Mouse (Mus musculus): ENCODE measurements at regions not wholly inside any gene's neighbourhood (a gene's known extent, or its start where the extent isn't known, plus 50 kb on each side); places are given as distances from the start of the nearest gene placed in this dataset.

DNA sequence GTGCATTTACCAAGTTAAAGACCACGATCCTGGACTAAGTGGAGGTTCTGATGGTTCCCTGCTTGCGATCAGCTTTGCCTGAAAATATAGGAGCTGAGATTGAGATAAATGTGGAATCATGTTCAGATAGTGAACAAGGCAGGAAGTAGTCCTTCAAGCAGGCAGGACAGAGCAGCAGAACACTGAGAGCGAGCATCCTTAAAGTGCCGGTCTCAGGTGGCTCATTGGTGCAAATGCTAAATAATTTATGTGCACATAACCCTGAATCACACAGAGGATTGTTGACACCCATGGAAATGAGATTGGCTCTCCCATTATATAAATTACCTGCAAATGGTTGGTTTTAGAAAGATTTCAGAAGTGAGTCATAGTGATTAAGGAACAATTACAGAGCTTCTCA, 243.8 kb upstream of the Dcn start:
- WGBS = 62% methylated on average over 4 of the region's 4 CpGs
- no peak overlapping the region for H3K27ac ChIP-seq (ENCODE audit: low read depth, low read length)
- no peak for ATAC-seq

DNA sequence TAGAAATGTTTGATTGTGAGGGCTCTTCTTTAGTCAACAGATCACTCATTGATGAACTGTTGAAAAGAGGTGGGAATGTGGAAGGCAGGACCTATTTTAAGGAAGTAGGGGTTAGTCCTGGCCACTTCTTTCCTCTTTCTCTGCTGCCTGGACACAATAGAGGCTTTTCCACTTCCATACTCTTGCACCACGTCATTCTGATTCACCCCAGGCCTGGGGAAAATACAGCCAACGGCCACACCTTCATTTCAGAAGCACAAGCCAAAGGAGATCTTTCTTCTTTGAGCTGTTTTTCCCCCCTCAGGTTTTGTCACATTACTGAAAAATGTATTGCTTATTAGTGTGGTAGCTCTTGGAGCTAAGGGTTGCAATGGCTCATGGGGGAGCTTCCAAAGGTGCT, 237.9 kb upstream of the Dcn start:
- Histone ChIP-seq H3K36me3 (ENCODE audit: control insufficient read depth, insufficient read depth, low read length) (no peaks in the 10 kb centered on the region), H3K27me3 (replicated peaks; ENCODE audit: control insufficient read depth, insufficient read depth, low read length) (no peaks in the 10 kb centered on the region), H3K27ac (ENCODE audit: low read depth, low read length) (no peak overlapping the region), H3K9me3 (ENCODE audit: control insufficient read depth, low read length) (no peaks in the 10 kb centered on the region), H3K9ac (ENCODE audit: low read depth, low read length) (no peak overlapping the region), H3K4me1 (ENCODE audit: control insufficient read depth, insufficient read depth, low read depth, low read length) (no peaks in the 10 kb centered on the region; the same call in 1 of the 2 replicates), H3K4me2 (ENCODE audit: low read length) (no peak overlapping the region), H3K4me3 (ENCODE audit: low read length) (no peak overlapping the region)
- no peak for ATAC-seq
- 79% methylated on average over 2 of the region's 2 CpGs for WGBS

More for the DNA sequence above, 243.8 kb upstream of the Dcn start:
- Histone ChIP-seq H3K36me3 (ENCODE audit: control insufficient read depth, insufficient read depth, low read length) (no peaks in the 10 kb centered on the region), H3K9ac (ENCODE audit: low read depth, low read length) (no peak overlapping the region), H3K9me3 (ENCODE audit: control insufficient read depth, low read length) (no peaks in the 10 kb centered on the region), H3K27me3 (replicated peaks; ENCODE audit: control insufficient read depth, insufficient read depth, low read length) (no peaks in the 10 kb centered on the region), H3K4me3 (ENCODE audit: low read length) (no peak overlapping the region), H3K4me2 (ENCODE audit: low read length) (no peak overlapping the region), H3K4me1 (ENCODE audit: control insufficient read depth, insufficient read depth, low read depth, low read length) (no peaks in the 10 kb centered on the region)

DNA sequence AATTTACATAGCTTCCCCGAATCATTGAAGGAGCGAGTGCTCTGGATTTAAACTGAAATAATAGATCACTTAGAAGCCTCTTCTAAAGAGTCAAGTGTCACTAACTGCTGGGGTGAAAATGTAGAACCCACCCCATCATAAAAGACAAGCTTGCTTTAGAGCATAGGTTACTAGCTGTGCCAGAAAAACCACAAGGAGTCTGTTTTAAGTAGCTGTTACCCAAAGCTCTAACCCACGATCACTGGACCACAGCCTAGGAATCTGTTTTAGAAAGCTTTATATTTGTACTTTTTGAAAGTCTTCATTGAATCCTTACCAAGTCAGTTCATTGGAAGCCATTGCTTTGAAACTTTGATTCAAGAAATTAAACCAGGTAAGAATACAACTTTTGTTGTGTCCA, 233.7 kb upstream of the Dcn start:
- Histone ChIP-seq H3K27ac (ENCODE audit: low read depth, low read length) (no peak overlapping the region), H3K27me3 (replicated peaks; ENCODE audit: control insufficient read depth, insufficient read depth, low read length) (no peaks in the 10 kb centered on the region), H3K4me1 (ENCODE audit: control insufficient read depth, insufficient read depth, low read depth, low read length) (no peaks in the 10 kb centered on the region; the same call in 1 of the 2 replicates), H3K9ac (ENCODE audit: low read depth, low read length) (no peak overlapping the region), H3K9me3 (ENCODE audit: control insufficient read depth, low read length) (no peaks in the 10 kb centered on the region), H3K4me3 (ENCODE audit: low read length) (no peak overlapping the region), H3K36me3 (ENCODE audit: control insufficient read depth, insufficient read depth, low read length) (no peaks in the 10 kb centered on the region), H3K4me2 (ENCODE audit: low read length) (no peak overlapping the region)
- 75% methylated on average over 3 of the region's 3 CpGs for WGBS
- ATAC-seq = no peak

DNA sequence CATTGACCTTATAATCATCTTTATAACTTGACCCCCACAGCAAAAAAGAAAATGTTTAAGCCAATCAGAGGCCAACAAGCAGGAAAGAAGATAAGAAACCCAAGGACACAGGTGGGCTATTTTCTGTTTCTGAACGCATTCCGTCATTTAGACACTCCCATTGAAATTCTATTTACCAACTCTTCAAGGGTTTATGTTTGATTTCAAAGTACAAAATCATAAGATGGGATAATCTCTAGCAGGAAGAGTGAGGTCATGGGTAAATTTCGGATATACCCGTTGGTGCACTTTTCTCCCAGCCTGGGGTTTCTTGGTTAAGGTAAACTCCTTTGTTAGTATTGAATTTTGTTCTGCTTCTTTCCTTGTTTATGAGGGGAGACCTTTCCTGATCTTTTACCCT, 230.9 kb upstream of the Dcn start:
- Histone ChIP-seq H3K27ac (ENCODE audit: low read depth, low read length) (no peak overlapping the region), H3K9me3 (ENCODE audit: control insufficient read depth, low read length) (no peaks in the 10 kb centered on the region), H3K27me3 (replicated peaks; ENCODE audit: control insufficient read depth, insufficient read depth, low read length) (no peaks in the 10 kb centered on the region), H3K36me3 (ENCODE audit: control insufficient read depth, insufficient read depth, low read length) (no peaks in the 10 kb centered on the region), H3K9ac (ENCODE audit: low read depth, low read length) (no peak overlapping the region), H3K4me1 (ENCODE audit: control insufficient read depth, insufficient read depth, low read depth, low read length) (no peaks in the 10 kb centered on the region; the same call in 1 of the 2 replicates), H3K4me3 (ENCODE audit: low read length) (no peak overlapping the region), H3K4me2 (ENCODE audit: low read length) (no peak overlapping the region)
- WGBS = 94% methylated on average over 4 of the region's 4 CpGs
- no peak for ATAC-seq

GRCm38 (mm10) chr10:97249760-97250159, 229.6 kb upstream of the Dcn start:
- no peaks in the 10 kb centered on the region for H3K27me3 ChIP-seq (replicated peaks; ENCODE audit: control insufficient read depth, insufficient read depth, low read length)
- ATAC-seq = no peak
- H3K9me3 ChIP-seq (ENCODE audit: control insufficient read depth, low read length) = no peaks in the 10 kb centered on the region
- H3K4me2 ChIP-seq (ENCODE audit: low read length) = no peak overlapping the region
- H3K4me1 ChIP-seq (ENCODE audit: control insufficient read depth, insufficient read depth, low read depth, low read length) = no peaks in the 10 kb centered on the region
- no peak overlapping the region for H3K27ac ChIP-seq (ENCODE audit: low read depth, low read length)
- no peaks in the 10 kb centered on the region for H3K36me3 ChIP-seq (ENCODE audit: control insufficient read depth, insufficient read depth, low read length)
- no peak overlapping the region for H3K4me3 ChIP-seq (ENCODE audit: low read length)
- 70% methylated on average over 1 of the region's 1 CpGs for WGBS
- no peak overlapping the region for H3K9ac ChIP-seq (ENCODE audit: low read depth, low read length)

DNA sequence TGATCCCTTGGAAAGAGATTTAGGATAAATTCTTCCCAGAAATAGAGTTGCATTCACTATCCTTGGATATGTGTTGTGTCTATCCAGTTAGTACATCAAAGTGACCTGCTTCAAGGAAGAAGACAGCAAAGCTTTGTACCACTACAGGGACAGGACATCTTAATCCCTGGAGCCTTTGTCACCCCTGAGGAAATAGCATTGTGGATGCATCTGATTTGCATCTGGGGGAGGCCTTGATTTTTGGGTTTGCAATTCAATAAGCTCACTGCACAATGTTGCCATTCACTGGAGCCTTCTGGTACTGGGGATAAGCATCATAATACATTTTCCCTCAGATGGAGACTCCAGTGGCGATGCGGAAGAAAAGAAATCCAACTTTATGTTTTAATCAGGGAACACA, 229.2 kb upstream of the Dcn start:
- no peaks in the 10 kb centered on the region for H3K9me3 ChIP-seq (ENCODE audit: control insufficient read depth, low read length)
- H3K27ac ChIP-seq (ENCODE audit: low read depth, low read length) = no peak overlapping the region
- no peak overlapping the region for H3K4me3 ChIP-seq (ENCODE audit: low read length)
- ATAC-seq = peak; percentile 27; the same call in 1 of the 2 replicates
- no peak overlapping the region for H3K4me2 ChIP-seq (ENCODE audit: low read length)
- H3K36me3 ChIP-seq (ENCODE audit: control insufficient read depth, insufficient read depth, low read length) = no peaks in the 10 kb centered on the region
- H3K4me1 ChIP-seq (ENCODE audit: control insufficient read depth, insufficient read depth, low read depth, low read length) = no peaks in the 10 kb centered on the region
- 55% methylated on average over 2 of the region's 2 CpGs for WGBS
- H3K9ac ChIP-seq (ENCODE audit: low read depth, low read length) = no peak overlapping the region
- H3K27me3 ChIP-seq (replicated peaks; ENCODE audit: control insufficient read depth, insufficient read depth, low read length) = no peaks in the 10 kb centered on the region

- H3K27ac ChIP-seq (ENCODE audit: low read depth, low read length) = no peak overlapping the region
- H3K27me3 ChIP-seq (replicated peaks; ENCODE audit: control insufficient read depth, insufficient read depth, low read length) = no peaks in the 10 kb centered on the region
- no peak overlapping the region for H3K4me3 ChIP-seq (ENCODE audit: low read length)
- no peak for ATAC-seq
- H3K4me2 ChIP-seq (ENCODE audit: low read length) = no peak overlapping the region
- H3K36me3 ChIP-seq (ENCODE audit: control insufficient read depth, insufficient read depth, low read length) = no peaks in the 10 kb centered on the region
- H3K9ac ChIP-seq (ENCODE audit: low read depth, low read length) = no peak overlapping the region; the same call in 1 of the 2 replicates
- H3K4me1 ChIP-seq (ENCODE audit: control insufficient read depth, insufficient read depth, low read depth, low read length) = no peaks in the 10 kb centered on the region
- WGBS = 45% methylated on average over 6 of the region's 6 CpGs
- no peaks in the 10 kb centered on the region for H3K9me3 ChIP-seq (ENCODE audit: control insufficient read depth, low read length)
Measured at GRCm38 (mm10) chr10:97265959-97266517, 213.4 kb upstream of the Dcn start.

DNA sequence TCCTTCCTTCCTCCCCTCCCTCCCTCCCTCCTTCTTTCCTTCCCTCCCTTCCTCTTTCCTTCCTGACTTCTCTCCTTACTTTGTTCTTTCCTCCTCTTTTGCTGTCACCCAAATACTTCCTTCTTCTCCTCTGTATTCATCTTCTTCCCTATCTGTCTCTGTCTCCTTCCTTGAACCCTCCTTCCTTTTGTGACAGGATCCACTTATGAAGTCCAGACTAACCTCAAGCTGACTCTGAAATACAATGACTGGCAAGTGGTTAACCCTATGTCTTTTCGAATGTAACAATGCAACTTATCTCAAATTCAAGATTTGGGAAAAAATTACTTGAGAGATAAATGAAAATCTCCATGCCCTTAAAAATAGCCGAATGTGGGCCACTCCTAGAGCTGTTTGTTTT, 197.0 kb upstream of the Dcn start:
- ATAC-seq = no peak
- no peak overlapping the region for H3K4me2 ChIP-seq (ENCODE audit: low read length)
- H3K4me3 ChIP-seq (ENCODE audit: low read length) = no peak overlapping the region
- H3K9ac ChIP-seq (ENCODE audit: low read depth, low read length) = no peak overlapping the region
- no peaks in the 10 kb centered on the region for H3K9me3 ChIP-seq (ENCODE audit: control insufficient read depth, low read length)
- H3K36me3 ChIP-seq (ENCODE audit: control insufficient read depth, insufficient read depth, low read length) = no peaks in the 10 kb centered on the region
- no peak overlapping the region for H3K27ac ChIP-seq (ENCODE audit: low read depth, low read length)
- H3K4me1 ChIP-seq (ENCODE audit: control insufficient read depth, insufficient read depth, low read depth, low read length) = no peaks in the 10 kb centered on the region
- 94% methylated on average over 2 of the region's 2 CpGs for WGBS
- H3K27me3 ChIP-seq (replicated peaks; ENCODE audit: control insufficient read depth, insufficient read depth, low read length) = no peaks in the 10 kb centered on the region

- no peak overlapping the region for H3K4me2 ChIP-seq (ENCODE audit: low read length)
- H3K36me3 ChIP-seq (ENCODE audit: control insufficient read depth, insufficient read depth, low read length) = no peaks in the 10 kb centered on the region
- no peak for ATAC-seq
- H3K9ac ChIP-seq (ENCODE audit: low read depth, low read length) = no peak overlapping the region
- H3K4me3 ChIP-seq (ENCODE audit: low read length) = no peak overlapping the region
- no peaks in the 10 kb centered on the region for H3K27me3 ChIP-seq (replicated peaks; ENCODE audit: control insufficient read depth, insufficient read depth, low read length)
- H3K27ac ChIP-seq (ENCODE audit: low read depth, low read length) = no peak overlapping the region
- 72% methylated on average over 4 of the region's 4 CpGs for WGBS
- H3K9me3 ChIP-seq (ENCODE audit: control insufficient read depth, low read length) = no peaks in the 10 kb centered on the region
- H3K4me1 ChIP-seq (ENCODE audit: control insufficient read depth, insufficient read depth, low read depth, low read length) = no peaks in the 10 kb centered on the region
Measured at GRCm38 (mm10) chr10:97282841-97283496, 196.4 kb upstream of the Dcn start.

All from hindbrain, embryonic 16.5 days (tissue).